Mouse (Mus musculus): ENCODE results near the gene Trrap. TPM values are rescaled to one million over a fixed set of nuclear protein-coding genes. Genes with fewer than 3 reads are reported as not detected.
A peak's percentile ranks its signal among the peaks of the same experiment; 100 is the strongest.

Gene Trrap
- polyA plus RNA-seq, 1 experiment from 2014 or later: 84.0 TPM

DNA sequence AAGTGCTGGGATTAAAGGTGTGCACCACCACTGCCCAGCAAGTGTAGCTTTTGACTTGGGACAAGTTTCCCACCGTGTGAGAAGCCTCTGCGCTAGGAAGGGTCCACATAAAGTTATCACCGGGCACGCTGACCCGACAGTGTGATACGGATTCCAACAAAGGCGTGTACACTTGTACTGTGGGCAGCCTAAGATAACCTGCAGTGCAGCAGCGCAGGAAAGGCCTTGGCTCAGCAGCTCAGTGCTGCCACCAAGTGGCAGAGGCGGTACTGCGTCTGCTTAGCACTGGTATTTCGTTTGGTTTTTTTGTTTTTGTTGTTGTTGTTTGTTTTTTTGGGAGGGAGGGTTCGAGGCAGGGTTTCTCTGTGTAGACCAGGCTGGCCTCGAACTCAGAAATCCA, 108.4 kb downstream of the Trrap start:
- peaks cover 42% of the 10 kb centered on the region for H3K36me3 ChIP-seq
- 0 out of 2 replicates have a peak, but pooled peaks cover 3% of the 10 kb centered on the region for H3K4me1 ChIP-seq
- no peaks in the 10 kb centered on the region for H3K27me3 ChIP-seq
- H3K4me2 ChIP-seq: no peak overlapping the region
- ATAC-seq (replicated peaks; ENCODE audit: low FRiP score): no peak
- H3K9ac ChIP-seq: no peak overlapping the region
- H3K4me3 ChIP-seq (replicated peaks): no peak overlapping the region
- no peak overlapping the region for H3K27ac ChIP-seq
- 17% methylated on average over 13 of the region's 13 CpGs for WGBS
- H3K9me3 ChIP-seq (replicated peaks): no peaks in the 10 kb centered on the region

DNA sequence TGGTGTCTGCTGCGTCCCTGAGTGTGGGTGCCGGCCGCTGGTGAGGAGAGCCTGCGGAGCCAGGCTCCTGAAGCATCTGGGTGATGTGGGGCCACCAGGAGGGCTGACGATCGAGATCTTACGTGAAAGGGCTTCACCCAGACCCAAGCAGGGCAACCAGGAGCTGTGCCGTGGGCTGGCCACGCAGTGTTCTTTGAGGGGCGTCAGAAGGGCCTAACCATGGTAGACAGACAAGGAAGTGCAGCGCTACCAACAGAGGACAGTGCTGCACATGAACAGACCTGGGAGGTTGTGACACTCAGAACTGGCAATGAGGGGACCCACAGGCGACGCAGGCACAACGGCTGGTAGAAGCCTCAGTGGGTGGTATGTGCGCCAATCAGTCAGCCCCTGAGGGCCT, 109.5 kb downstream of the Trrap start:
- Histone ChIP-seq H3K4me3 (replicated peaks) (no peak overlapping the region), H3K4me2 (no peak overlapping the region), H3K9me3 (replicated peaks) (no peaks in the 10 kb centered on the region), H3K27me3 (no peaks in the 10 kb centered on the region), H3K36me3 (peaks cover 53% of the 10 kb centered on the region), H3K4me1 (0 out of 2 replicates have a peak, but pooled peaks cover 3% of the 10 kb centered on the region), H3K27ac (no peak overlapping the region), H3K9ac (no peak overlapping the region)
- WGBS: 92% methylated on average over 15 of the region's 15 CpGs
- no peak for ATAC-seq (replicated peaks; ENCODE audit: low FRiP score)

DNA sequence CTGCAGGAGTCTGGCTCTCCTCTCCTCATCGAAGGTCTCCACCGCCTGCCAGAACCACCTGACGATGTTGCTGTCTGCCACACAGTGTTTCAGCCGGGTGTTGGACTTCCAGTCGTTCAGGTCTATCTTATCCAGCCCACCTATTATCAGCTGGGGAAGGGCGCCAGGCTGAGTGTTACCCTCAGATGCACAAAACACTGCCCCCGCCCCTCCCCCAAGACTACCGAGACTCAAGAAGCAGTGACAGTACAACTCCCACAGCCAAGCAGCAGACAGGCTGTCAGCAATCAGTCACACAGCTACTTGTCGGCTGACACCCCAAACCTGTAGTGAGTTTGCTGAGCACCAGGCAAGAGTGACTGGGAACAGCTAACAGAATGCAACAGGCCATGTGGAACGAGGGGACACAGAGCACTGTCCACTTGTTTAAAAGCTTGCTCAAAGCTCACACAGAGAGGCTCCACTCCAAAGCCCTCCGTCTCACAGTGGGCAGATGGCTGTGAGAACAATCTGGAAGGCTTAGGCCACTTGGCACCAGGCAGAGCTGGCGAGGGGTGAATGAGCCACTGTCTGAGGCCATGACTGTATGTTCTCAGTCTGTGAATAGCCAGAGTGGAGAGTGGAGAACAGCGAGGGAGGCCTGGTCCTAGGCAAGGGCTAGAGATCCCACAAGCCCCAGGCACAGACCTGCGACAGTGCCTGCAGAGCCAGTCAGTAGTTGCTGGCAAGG, 114.3 kb downstream of the Trrap start:
- H3K36me3 ChIP-seq: peaks cover 99% of the 10 kb centered on the region
- no peaks in the 10 kb centered on the region for H3K27me3 ChIP-seq
- H3K4me1 ChIP-seq: no peaks in the 10 kb centered on the region
- H3K4me2 ChIP-seq: no peak overlapping the region
- no peak overlapping the region for H3K9ac ChIP-seq
- H3K27ac ChIP-seq: no peak overlapping the region
- H3K4me3 ChIP-seq (replicated peaks): no peak overlapping the region
- 88% methylated on average over 14 of the region's 14 CpGs for WGBS
- no peaks in the 10 kb centered on the region for H3K9me3 ChIP-seq (replicated peaks)
- ATAC-seq (replicated peaks; ENCODE audit: low FRiP score): no peak

DNA sequence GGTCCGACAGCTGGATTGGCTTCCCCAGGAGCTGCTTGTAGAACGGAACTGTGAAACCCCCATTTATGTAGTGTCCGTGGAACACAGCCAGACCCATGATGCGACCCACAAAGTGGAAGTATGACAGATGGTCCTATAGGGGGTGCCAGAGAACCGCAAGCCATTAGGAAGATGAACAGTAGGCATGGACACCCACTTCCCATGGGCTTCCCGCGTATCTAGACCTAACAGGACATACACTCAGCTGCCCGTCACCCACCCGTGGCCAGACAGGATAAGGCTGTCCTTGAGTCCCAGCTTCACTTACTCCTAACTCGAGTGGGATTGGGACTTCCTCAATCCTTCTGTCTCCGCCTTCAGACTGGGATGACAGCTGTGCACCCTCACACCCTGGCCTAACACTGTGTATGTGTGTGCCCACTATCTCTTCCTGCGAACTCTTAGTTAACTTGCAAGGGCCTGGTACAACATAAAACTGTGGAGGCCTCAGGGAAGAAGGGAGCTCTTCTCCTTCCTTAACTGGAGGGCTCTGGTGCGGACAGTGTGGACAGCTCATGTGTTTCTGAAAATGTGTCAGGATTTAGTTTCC, 117.2 kb downstream of the Trrap start:
- 0 out of 2 replicates have a peak, but pooled peaks have one; percentile 25 for ATAC-seq (replicated peaks; ENCODE audit: low FRiP score)
- H3K36me3 ChIP-seq: peaks cover 99% of the 10 kb centered on the region
- WGBS: 82% methylated on average over 13 of the region's 13 CpGs

DNA sequence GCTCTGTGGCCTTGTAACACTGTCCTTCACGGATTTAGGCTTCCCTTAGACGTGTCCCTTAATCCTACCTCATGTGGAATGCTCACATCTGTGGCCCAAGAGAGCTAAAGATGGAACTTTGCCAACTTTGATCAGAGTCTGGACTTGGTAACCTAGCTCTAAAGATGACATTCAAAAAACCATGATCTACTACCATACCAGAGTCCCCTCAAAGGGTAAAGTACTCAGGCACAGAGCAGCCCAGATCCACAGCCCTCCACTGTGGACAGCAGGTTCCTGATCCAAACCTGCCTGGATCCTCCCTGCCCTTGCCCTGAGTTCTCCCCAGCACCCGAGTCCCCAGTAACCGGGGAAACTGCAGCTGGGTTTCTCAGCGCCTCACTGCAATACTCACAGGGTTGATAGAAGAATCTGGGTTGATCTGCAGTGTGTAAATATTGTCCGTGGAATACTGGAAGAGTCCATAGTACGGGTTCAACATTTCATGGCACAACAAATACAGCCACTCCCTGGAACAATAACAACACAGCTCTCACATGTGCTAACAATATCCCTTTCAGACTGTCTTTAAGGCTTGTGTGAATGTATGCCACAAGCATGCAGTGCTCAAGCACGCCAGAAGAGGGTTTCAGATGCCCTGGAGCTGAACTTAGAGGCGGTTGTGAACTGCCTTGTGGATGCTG, 118.6 kb downstream of the Trrap start:
- H3K27me3 ChIP-seq: no peaks in the 10 kb centered on the region
- H3K9me3 ChIP-seq (replicated peaks): no peaks in the 10 kb centered on the region
- H3K36me3 ChIP-seq: peaks cover 97% of the 10 kb centered on the region
- 91% methylated on average over 9 of the region's 9 CpGs for WGBS
- no peak overlapping the region for H3K4me3 ChIP-seq (replicated peaks)
- no peak overlapping the region for H3K27ac ChIP-seq
- H3K9ac ChIP-seq: no peak overlapping the region
- no peaks in the 10 kb centered on the region for H3K4me1 ChIP-seq
- H3K4me2 ChIP-seq: no peak overlapping the region
- no peak for ATAC-seq (replicated peaks; ENCODE audit: low FRiP score)

More for the DNA sequence above, 117.2 kb downstream of the Trrap start:
- Histone ChIP-seq H3K4me3 (replicated peaks) (no peak overlapping the region), H3K4me1 (no peaks in the 10 kb centered on the region), H3K27ac (no peak overlapping the region), H3K9me3 (replicated peaks) (no peaks in the 10 kb centered on the region), H3K9ac (no peak overlapping the region), H3K4me2 (no peak overlapping the region), H3K27me3 (no peaks in the 10 kb centered on the region)

DNA sequence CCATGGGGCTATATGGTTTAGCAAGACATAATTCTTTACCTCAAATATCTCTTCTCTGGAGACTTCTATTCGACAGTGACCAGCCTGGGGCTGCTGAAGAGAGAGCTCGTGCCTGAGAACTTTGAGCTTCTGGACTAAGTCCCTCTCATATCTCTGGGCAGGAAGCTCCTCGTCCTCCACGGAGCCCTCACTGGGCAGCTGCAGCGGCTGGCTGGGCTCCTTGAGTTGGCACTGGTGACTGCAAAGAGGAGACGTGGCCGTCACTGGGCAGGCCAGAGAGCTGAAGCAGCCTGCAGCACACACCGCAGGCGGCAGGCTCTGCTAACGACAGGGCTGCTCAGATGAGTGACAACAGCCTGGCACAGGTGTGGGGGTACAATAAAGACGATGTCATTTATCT, 123.7 kb downstream of the Trrap start:
- Histone ChIP-seq H3K9ac (no peak overlapping the region), H3K27me3 (no peaks in the 10 kb centered on the region), H3K27ac (no peak overlapping the region), H3K4me2 (no peak overlapping the region), H3K4me3 (replicated peaks) (no peak overlapping the region), H3K36me3 (peaks cover 94% of the 10 kb centered on the region), H3K4me1 (no peaks in the 10 kb centered on the region), H3K9me3 (replicated peaks) (no peaks in the 10 kb centered on the region)
- 89% methylated on average over 11 of the region's 11 CpGs for WGBS
- no peak for ATAC-seq (replicated peaks; ENCODE audit: low FRiP score)

DNA sequence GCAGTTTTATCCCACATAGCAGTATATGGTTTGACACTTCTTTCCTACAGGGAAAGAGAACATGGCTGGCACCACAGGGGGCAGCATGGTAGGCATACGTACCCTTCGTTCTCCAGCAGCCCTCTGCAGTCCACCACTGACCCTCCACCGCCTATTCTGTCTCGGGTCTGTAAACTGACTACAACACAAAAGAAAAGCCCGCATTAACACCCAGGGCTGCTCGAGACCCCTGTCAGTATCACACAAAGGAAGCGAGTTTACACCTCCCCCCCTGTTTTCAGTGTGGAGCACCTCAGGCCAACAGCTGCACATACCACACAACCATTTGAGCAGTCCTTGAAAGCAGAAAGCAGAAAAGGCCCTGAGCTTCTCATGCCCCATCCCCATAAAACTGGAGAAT, 130.3 kb downstream of the Trrap start:
- Histone ChIP-seq H3K4me3 (replicated peaks) (no peak overlapping the region), H3K4me1 (peaks cover 26% of the 10 kb centered on the region), H3K9ac (no peak overlapping the region), H3K36me3 (peaks cover 72% of the 10 kb centered on the region), H3K4me2 (no peak overlapping the region), H3K27ac (no peak overlapping the region), H3K9me3 (replicated peaks) (no peaks in the 10 kb centered on the region), H3K27me3 (no peaks in the 10 kb centered on the region)
- WGBS: 66% methylated on average over 7 of the region's 7 CpGs
- ATAC-seq (replicated peaks; ENCODE audit: low FRiP score): no peak

DNA sequence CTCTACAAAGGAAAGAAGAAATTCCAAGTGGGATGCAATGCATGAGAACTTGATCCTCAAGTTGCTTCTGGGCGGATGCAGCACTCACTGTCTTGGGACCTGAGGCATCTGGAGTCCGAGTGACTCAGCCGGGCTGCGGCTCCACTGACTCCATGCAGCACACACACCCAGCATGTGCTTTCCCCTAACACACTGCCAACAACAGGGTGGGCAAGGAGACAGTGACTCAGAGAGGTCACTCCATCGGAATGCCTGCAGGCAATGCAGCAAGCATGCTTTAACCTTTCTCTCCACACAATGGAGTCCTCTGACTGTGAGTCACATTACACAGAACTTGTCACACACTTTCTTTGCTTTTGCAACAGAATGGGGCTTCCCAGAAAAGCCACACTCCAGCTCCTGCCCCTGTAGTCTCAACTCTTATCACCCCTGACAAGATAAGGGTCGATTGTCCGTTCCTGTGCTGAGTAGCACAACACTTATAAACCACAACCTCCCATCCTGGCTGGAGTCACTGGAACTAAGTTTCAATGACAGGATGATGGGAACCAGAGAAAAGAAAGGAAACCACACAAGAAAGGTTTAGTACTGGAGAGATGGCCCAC, 131.0 kb downstream of the Trrap start:
- Histone ChIP-seq H3K9me3 (replicated peaks) (no peaks in the 10 kb centered on the region), H3K36me3 (peaks cover 65% of the 10 kb centered on the region), H3K9ac (no peak overlapping the region), H3K27me3 (no peaks in the 10 kb centered on the region), H3K27ac (no peak overlapping the region), H3K4me2 (no peak overlapping the region), H3K4me3 (replicated peaks) (no peak overlapping the region), H3K4me1 (peaks cover 33% of the 10 kb centered on the region)
- 65% methylated on average over 7 of the region's 7 CpGs for WGBS
- ATAC-seq (replicated peaks; ENCODE audit: low FRiP score): no peak

DNA sequence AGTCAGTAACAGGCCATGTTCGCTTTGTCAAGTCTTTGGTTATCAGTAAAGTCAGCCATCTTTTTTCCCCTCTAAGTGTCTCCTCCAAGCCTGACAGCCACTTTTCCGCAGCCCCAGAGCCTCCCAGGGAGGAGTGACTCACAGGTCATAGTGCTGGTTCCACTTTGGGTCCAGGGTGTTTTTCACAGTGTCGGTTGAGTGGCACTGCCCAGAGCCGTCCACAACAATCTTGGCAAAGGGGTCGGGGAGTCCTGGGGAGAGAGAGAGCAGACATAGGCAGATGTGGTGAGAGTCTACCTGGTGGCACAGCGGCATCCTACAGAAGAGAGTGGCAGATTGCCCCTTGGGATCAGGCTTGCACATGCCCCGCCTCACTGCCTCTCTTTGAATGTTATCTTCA, 133.5 kb downstream of the Trrap start:
- peak; percentile 19; the same call in 1 of the 2 replicates for ATAC-seq (replicated peaks; ENCODE audit: low FRiP score)
- Histone ChIP-seq H3K4me3 (replicated peaks) (no peak overlapping the region), H3K4me1 (peaks cover 51% of the 10 kb centered on the region), H3K9me3 (replicated peaks) (no peaks in the 10 kb centered on the region), H3K9ac (no peak overlapping the region), H3K27me3 (no peaks in the 10 kb centered on the region), H3K4me2 (no peak overlapping the region; the same call in 1 of the 2 replicates), H3K27ac (peak overlapping the region; percentile 83), H3K36me3 (peaks cover 44% of the 10 kb centered on the region)
- 59% methylated on average over 7 of the region's 7 CpGs for whole genome bisulfite sequencing

DNA sequence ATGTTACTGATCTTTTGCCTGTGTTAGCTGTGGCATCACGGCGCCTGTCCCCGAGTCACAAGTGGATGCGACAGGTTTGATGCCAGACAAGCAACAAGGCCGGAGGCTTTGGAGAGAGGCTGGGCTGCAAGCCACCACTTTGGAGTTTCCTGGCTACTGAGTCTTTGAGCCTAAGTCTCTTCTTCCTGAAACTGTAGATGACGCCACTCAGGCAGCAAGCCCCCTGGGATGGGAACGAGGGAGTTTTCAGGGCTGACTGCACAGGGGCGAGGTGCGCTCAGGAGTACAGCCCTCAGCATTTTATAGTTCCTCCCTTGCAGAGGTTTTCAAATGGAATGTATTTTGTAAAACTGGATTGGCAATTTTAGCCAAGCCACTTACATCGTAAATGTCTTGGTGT, 134.3 kb downstream of the Trrap start:
- peak; percentile 82 for ATAC-seq (replicated peaks; ENCODE audit: low FRiP score)

DNA sequence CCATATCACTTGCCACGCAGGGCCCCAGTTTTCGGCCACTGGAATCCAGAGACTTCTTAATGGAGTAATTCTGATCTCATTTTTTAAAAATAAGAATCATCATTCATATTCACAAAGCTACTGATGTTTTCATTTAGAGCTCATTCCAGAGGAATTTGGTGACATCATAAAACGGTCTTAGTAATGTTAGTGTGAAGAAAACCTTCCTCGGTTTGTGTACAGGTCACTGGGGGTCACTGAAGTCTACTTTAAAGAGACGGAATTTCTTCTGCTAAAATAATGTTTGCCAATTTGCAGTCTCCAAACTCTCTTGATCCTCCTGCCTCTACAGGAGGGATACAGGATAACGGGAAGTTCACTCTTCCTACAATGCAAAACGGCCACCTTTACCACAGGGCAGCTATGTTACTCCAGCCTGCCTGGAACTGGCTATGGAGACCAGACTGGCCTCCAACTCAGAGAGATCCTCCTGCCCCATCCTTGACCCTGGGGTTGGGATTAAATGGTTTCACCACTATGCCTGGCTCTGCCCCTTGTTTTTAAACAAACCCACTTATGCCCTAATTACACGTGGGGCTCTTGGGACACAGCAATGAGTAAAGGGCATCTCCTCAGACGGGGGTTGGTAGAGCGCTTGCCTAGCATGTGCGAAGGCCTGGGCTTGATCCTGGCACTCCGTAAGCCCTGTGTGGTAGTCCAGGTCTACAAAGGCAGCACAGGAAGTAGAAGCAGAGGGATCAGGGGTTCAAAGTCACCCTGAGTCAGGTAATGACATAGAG, 137.0 kb downstream of the Trrap start:
- no peak overlapping the region for H3K4me2 ChIP-seq
- H3K4me1 ChIP-seq: peaks cover 51% of the 10 kb centered on the region
- no peaks in the 10 kb centered on the region for H3K27me3 ChIP-seq
- no peak for ATAC-seq (replicated peaks; ENCODE audit: low FRiP score)
- no peak overlapping the region for H3K9ac ChIP-seq
- H3K4me3 ChIP-seq (replicated peaks): no peak overlapping the region
- no peaks in the 10 kb centered on the region for H3K9me3 ChIP-seq (replicated peaks)
- WGBS: 66% methylated on average over 12 of the region's 12 CpGs
- peaks cover 12% of the 10 kb centered on the region for H3K36me3 ChIP-seq
- H3K27ac ChIP-seq: no peak overlapping the region

More for the DNA sequence above, 134.3 kb downstream of the Trrap start:
- Histone ChIP-seq H3K36me3 (peaks cover 36% of the 10 kb centered on the region), H3K27me3 (no peaks in the 10 kb centered on the region), H3K27ac (peak overlapping the region; percentile 83), H3K4me1 (peaks cover 51% of the 10 kb centered on the region), H3K4me2 (peak overlapping the region; percentile 34), H3K9ac (no peak overlapping the region), H3K4me3 (replicated peaks) (no peak overlapping the region), H3K9me3 (replicated peaks) (no peaks in the 10 kb centered on the region)
- 45% methylated on average over 10 of the region's 10 CpGs for WGBS

All from kidney, embryonic 15.5 days (tissue).